Mouse (Mus musculus) brain, adult 10 weeks (tissue): ENCODE measurements around the gene Ralgapa1. TPM values are rescaled to one million over a fixed set of nuclear protein-coding genes. Genes with fewer than 3 reads are reported as not detected.

Source experiments
- polyA plus RNA-seq: library from polyadenylated mRNA; stranded (reverse); fragments of 350-450 nt; fragmentation: Illumina TruSeq; extraction: RNeasy Lipid Tissue Mini Kit (QIAGEN cat#74804); gene quantifications from one replicate; pipeline ENCODE4 v1.2.3, GENCODE M21; 2015; ENCODE audit warnings: low read depth, low replicate concordance

The Ralgapa1 gene
- 78.4 TPM for polyA plus RNA-seq

DNA sequence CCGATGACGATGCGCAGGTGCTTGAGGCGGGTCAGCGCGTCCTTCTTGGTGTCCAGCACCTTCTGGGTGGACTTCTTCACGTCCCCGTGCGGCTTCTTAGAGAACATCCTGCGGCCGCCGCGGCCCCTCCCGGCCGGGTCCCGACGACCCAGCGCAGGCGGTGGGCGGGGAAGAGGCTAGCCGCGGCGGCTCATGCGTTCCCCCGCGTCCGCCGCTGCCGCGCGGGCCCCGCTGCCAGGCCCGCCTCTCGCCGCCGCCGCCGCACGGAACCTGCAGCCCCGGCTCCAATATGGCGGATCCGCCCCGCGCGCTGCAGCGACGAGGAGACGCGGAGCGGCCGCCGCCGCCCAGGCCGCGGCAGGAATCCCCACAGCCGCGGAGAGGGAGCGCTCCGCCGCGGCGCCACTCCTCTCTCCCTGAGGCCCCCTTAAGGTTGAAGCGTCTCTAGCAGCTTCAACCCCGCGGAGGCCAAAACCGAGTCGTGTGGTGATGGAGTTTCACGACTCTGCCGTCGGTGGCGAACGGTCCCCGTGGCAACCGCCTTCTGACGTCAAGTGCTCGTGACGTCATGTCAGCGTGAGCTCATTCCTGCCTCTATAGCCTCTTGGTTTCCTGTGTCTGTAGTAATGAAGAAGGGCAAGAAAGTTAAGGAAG lies at the start of gene Ralgapa1:
Gene Ralgapa1 (minus strand): TSS at position 507 of the 654 bp plus-strand sequence.

GRCm38 (mm10) chr12:55836199-55836951 lies 15.4 kb upstream of the Ralgapa1 start, which contains the start of gene Brms1l:
Brms1l (plus strand) TSS chr12:55836324.

GRCm38 (mm10) chr12:55598887-55599561 lies 221.9 kb downstream of the Ralgapa1 start, which contains the start of gene Insm2:
Insm2 (plus strand) TSS chr12:55599427.

GRCm38 (mm10) chr12:55565206-55565605 lies 255.8 kb downstream of the Ralgapa1 start, which contains the start of gene Aldoart2:
Aldoart2 (plus strand) TSS chr12:55565239.

Other genes with a start within 250 kb of the Ralgapa1 start
- gene Insm2, start 221.7 kb downstream of the Ralgapa1 start, polyA plus RNA-seq: not detected
- gene Brms1l, start 15.2 kb upstream of the Ralgapa1 start, polyA plus RNA-seq: 68.2 TPM